Mouse (Mus musculus) cerebellum, adult (tissue): Measurements from ENCODE around the gene Ccdc116.
"Not testable (repeated sequence)": the region's sequence is repeated elsewhere in the genome, so short reads cannot be mapped to it uniquely, and the experiment has no call there.

Experiments
- ATAC-seq: cut with Nextera tagmentation; 2 replicates; pipeline ENCODE4 v1.9.2; 2017; ENCODE audit warnings: mild to moderate bottlenecking, moderate library complexity, mixed read lengths; ENCODE audit not compliant: insufficient number of reproducible peaks, low FRiP score, low TSS enrichment

The Ccdc116 gene

DNA sequence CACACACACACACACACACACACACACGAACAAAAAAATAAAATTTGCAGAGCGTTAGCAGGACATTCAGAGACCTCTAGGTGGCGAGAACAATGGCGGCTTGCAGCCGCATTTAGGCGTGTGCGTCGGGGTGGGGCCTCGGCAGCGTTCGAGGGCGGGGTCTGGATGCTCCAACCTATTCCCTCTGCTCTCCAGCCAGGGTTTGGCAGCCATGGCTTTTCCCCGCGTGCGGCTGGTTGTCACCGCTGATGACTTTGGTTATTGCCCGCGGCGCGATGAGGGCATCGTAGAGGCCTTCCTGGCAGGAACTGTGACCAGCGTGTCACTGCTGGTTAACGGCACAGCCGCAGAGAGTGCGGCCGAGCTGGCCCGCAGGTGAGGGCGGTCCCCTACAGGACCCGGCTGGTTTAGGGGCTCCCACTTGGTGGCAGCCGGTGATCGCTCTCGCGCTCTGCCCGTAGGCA is at the start of gene Ccdc116:
TSS of gene Ccdc116 (minus strand) at position 458 of the 464 bp plus-strand sequence.
- peak; percentile 80 for ATAC-seq

DNA sequence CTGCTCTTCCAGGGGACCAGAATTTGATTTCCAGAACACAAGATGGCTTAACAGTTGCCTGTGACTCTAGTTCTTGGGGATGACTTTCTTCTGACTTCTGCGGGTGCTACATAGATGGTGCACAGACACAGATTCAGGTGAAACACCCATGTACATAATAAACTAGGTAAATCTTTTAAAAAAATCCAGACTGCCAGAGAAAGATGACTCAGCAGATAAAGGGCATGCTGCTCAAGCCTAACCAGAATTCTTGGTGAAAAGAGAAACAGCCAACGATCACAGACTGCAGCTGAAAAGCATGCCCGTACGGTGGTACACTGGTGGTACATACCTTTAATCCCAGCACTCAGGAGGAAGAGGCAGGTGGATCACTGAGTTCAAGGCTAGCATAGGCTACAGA is 46.8 kb upstream of the Ccdc116 start:
- ATAC-seq: no peak

DNA sequence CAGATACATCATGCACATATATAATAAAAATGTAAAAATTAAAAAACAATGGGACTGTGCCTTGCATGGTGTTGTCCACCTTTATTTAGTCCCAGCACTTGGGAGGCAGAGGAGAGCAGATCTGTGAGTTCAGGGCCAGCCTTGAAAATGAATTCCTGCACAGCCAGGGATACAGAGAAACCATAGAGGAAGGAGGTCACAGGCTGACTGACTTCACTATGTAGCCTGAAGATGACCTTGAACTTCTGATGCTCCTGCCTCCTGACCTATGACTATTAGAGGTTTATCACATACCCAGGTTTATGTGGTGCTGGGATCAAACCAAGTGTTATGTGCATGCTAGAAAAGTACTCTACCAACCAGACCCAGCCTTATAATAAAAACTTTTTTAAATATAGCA is 38.4 kb upstream of the Ccdc116 start:
- ATAC-seq: no peak

DNA sequence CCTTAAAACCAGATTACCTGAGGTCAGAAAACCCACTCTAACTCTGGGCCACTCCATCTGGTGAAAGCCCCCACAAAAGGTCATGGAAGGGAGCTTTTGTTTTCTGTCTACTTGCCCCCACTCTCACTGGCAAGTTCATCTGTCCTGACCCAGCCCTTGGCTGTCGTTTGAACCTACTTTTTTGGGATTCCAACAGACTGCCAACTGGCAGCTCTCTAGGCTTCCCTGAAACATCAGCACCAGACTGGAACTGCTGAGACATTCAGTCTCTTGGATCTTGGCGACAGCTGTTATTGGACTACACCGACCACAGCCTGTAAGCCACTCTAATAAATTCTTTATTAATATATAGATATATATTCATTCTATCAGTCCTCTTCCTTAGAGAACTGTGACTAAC is 36.0 kb upstream of the Ccdc116 start:
- no peak for ATAC-seq

DNA sequence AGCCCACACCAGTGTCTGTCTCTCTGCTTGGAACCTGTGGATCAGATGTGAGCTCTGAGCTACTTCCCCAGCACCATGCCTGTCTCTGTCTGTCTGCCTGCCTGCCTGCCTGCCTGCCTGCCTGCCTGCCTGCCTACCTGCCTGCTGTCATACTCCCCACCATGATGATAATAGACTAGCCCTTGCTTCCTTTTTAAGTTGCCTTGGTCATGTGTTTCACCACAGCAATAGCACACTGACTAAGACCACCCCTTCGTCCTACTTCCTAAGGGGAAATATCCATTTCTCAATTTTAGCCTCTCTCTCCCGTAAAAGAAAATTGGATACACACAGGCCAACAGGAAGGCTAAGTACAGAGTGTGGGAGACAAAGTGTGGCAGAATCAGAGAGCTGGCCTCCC is 35.1 kb upstream of the Ccdc116 start:
- ATAC-seq: no peak

DNA sequence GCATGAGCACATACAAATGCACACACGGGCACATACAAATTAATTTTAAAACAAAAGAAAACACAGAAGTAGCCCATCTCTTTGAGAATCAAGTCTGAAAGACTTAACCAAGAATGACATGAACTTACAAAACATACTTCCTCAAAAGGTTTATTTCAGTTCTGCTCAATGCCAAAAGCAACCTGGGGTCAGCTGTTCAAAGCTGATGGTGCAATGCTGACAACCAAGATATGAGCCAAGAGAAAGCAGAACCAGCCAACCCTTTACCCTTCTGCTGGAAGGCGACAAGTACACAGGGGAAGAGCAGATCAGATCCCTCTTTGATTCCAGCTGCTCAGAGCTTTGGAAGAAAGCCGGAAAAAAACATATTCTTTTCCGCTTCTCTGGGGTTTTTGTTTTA is 34.4 kb upstream of the Ccdc116 start:
- no peak for ATAC-seq

- no peak for ATAC-seq
Measured at GRCm38 (mm10) chr16:17179706-17180105, 32.7 kb upstream of the Ccdc116 start.

DNA sequence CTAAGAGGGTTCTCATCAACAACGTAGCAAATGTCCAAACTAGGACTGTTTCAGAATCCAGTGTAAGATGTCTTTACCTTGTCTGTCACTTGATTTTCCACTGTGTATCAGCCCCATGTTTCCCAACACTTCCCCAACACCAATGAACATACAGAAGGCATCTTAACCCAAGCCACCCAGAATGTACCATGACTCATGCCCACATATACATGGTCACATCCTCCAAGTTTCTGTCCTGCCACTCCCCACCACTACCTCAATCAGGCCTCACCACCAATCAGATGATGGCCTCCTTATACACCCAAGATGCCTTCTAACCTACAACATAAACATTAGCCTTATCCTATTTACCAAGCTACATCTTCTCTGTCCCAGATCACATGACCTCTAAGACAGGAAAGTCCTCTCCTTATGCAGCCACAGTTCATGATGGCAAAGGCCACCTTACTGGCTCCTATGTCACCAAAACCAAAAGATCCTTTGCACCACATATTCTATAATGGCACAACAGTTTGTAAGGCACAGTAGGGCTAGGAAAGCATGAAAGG is 30.7 kb upstream of the Ccdc116 start:
- ATAC-seq: no peak

DNA sequence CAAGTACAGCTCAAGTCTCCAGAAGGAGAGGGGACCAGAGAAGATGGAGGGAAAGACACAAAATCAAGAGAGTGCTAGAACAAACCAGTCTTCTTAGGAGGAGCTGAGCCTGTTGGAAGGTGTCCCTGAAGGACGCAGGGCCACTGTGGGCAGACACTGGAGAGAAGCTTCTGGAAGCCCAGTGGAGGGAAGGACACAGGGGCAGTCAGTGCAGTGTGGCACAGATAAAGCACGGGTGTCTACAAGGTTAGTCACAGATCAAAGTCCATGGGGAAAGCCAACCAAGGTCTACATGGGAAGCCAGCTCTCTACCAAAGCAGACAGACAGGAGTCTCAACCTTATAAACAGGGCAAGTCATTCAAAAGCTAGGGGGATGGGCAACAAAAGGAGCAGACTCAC is 28.7 kb upstream of the Ccdc116 start:
- ATAC-seq: no peak

DNA sequence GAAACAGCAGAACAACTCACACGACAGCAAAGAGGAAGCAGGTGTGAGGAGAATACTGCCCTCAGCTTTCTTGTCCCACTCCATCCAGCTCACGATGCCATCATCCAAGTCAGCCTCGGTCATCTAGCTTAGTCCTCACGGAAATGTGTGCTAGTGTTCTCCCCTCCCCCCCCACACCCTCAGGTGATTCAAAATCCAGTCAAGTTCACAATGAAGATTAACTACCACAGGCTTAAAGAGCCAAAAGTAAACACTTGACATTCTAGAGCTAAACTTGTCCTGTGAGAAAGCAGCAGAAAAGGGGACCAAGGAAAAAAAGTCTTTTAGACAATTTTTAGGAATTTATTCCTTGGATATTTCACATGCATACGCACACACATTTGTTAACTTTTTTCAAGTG is 21.0 kb upstream of the Ccdc116 start:
- no peak for ATAC-seq

DNA sequence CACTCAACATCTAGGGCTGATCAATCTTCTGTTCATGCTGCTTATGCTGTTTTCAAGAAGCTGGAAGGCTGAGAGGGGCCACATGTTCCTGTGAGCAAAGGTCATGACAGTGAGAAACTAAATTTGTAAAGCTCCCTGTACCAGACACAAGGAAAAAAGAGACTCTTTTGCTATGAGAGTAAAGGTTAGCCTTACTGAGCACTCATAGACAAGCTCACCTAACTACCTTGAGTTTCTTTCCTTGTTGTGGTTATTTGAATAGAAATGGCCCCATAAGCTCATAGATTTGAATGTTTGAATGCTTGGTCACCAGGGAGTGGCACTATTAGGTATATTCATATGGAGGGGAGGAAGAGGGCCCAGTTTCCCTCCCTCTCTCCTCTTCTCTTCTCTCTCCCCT is 20.1 kb upstream of the Ccdc116 start:
- no peak for ATAC-seq

DNA sequence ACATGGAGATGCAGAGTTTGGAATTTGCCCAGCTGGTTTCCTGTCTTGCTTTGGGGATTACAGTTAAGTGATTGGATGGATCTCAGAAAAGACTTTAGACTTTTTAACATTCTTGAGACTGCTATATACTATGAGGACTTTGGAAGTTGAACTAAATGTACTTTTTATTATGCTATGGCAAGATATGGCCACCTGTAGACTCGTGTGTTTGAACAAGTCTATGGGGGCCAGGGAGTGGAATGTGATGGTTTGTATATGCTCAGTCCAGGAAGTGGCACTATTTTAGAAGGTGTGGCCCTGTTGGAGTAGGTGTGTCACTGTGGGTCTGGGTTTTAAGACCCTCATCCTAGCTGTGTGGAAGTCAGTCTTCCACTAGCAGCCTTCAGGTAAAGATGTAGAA is 18.4 kb upstream of the Ccdc116 start:
- ATAC-seq: not testable (repeated sequence)

- ATAC-seq: no peak
Measured at GRCm38 (mm10) chr16:17154346-17154745, 7.3 kb upstream of the Ccdc116 start.

- no peak for ATAC-seq
Measured at GRCm38 (mm10) chr16:17151874-17152273, 4.8 kb upstream of the Ccdc116 start.

GRCm38 (mm10) chr16:17150520-17151258 is 3.7 kb upstream of the Ccdc116 start:
- ATAC-seq: no peak

GRCm38 (mm10) chr16:17148084-17148483 is 1.1 kb upstream of the Ccdc116 start:
- no peak for ATAC-seq

DNA sequence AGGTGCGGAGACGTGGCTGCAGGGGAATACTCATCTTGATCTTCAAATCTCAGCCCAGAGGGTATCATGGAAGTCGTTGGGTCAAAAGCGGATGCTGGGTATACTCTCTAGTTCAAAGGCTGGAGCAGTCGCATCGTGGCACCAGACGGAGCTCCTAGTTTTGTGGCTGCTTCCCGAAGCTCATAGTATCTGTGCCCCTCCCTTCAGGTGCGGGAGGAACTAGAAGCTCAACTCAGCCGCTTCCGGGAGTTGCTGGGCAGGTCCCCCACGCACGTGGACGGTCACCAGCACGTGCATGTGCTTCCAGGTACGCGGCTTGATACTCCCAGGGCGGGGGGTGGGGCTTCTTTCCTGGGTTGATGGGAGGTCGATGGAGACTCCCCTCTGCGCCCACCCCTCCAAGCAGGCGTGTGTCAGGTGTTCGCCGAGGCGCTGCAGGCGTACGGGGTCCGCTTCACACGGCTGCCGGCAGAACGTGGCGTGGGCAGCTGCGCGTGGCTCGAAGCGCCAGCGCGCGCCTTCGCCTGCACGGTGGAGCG is 431 bp upstream of the Ccdc116 start:
- no peak; the same call in 1 of the 2 replicates for ATAC-seq

GRCm38 (mm10) chr16:17144339-17144738 is 2.7 kb downstream of the Ccdc116 start, which contains the start of gene Ydjc:
Ydjc (plus strand) TSS chr16:17144621.
- no peak for ATAC-seq

DNA sequence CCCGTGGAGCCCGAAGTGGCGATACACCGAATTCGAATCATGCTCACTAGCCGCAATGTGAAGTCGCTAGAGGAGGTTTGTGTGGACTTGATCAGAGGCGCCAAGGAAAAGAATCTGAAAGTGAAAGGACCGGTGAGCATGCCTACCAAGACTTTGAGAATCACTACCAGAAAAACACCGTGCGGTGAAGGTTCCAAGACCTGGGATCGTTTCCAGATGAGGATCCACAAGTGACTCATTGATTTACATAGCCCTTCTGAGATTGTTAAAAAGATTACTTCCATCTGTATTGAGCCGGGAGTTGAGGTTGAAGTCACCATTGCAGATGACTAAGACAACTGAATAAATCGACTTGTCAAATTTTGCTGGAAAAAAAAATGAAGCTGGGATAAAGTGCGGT is 9.7 kb downstream of the Ccdc116 start:
- no peak for ATAC-seq

GRCm38 (mm10) chr16:17132906-17133200 is 14.2 kb downstream of the Ccdc116 start:
- no peak for ATAC-seq

GRCm38 (mm10) chr16:17132089-17132905 is 14.7 kb downstream of the Ccdc116 start, which contains the start of gene Sdf2l1:
Sdf2l1 (minus strand) TSS chr16:17132383.
- ATAC-seq: peak; percentile 99
